Mouse (Mus musculus): ENCODE measurements at regions not wholly inside any gene's neighbourhood (a gene's known extent, or its start where the extent isn't known, plus 50 kb on each side); places are given as distances from the start of the nearest gene placed in this dataset.

GRCm38 (mm10) chr7:145048481-145048877, 108.8 kb upstream of the Ccnd1 start:
- TF ChIP-seq ELF1 (IDR thresholded peaks at IDR 0.05; ENCODE audit: low read depth, low read length) (no peak), TCF12 (IDR thresholded peaks at IDR 0.05; ENCODE audit: low read depth, low read length) (no peak), KAT2A (IDR thresholded peaks at IDR 0.05; ENCODE audit: insufficient replicate concordance, low read length) (no peak), ETS1 (conservative IDR thresholded peaks at IDR 0.05; ENCODE audit: low read depth, low read length) (no peak), USF1 (IDR thresholded peaks at IDR 0.05; ENCODE audit: low read depth, low read length) (no peak), IRF4 (IDR thresholded peaks at IDR 0.05; ENCODE audit: low read depth, low read length) (no peak), NRF1 (IDR thresholded peaks at IDR 0.05; ENCODE audit: low read depth, low read length) (no peak), EP300 (IDR thresholded peaks at IDR 0.05; ENCODE audit: low read length) (no peak), UBTF (IDR thresholded peaks at IDR 0.05; ENCODE audit: low read depth, low read length) (no peak), CHD2 (IDR thresholded peaks at IDR 0.05; ENCODE audit: low read length) (no peak), MXI1 (IDR thresholded peaks at IDR 0.05; ENCODE audit: low read depth, low read length) (no peak), MYC (IDR thresholded peaks at IDR 0.05; ENCODE audit: low read depth, low read length) (no peak), SMC3 (IDR thresholded peaks at IDR 0.05; ENCODE audit: low read depth, low read length) (no peak)
- dilution Hi-C loops (cut with MboI; ENCODE audit: extremely low pct_ligation_motif_present, extremely low pct_unique_long_range_greater_than_20kb, low sequenced_read_pairs) (no loop called here), in situ Hi-C loops (cut with MboI; ENCODE audit: low pct_ligation_motif_present, low pct_unique_long_range_greater_than_20kb, low sequenced_read_pairs) (no loop called here)
- no peak overlapping the region for H3K27ac ChIP-seq (ENCODE audit: insufficient read depth, low read depth)
- no peaks in the 10 kb centered on the region for H3K36me3 ChIP-seq (replicated peaks in 1 of 2; ENCODE audit: control insufficient read depth in 1 of 2, insufficient read depth in 1 of 2, low read length in 1 of 2)
- no peaks in the 10 kb centered on the region for H3K4me1 ChIP-seq (ENCODE audit: control insufficient read depth in 1 of 2, insufficient read depth in 2 of 2)
- H3K79me2 ChIP-seq (replicated peaks; ENCODE audit: control insufficient read depth, extremely low read depth, insufficient read depth, poor library complexity, severe bottlenecking): no peaks in the 10 kb centered on the region
- no peak for DNase-seq (ENCODE audit: extremely low read depth)
- H3K9me3 ChIP-seq (replicated peaks; ENCODE audit: low read length): no peaks in the 10 kb centered on the region
- H3K4me2 ChIP-seq (ENCODE audit: insufficient read depth, low read depth, poor library complexity, severe bottlenecking): no peak overlapping the region
- no peak overlapping the region for H3K4me3 ChIP-seq (replicated peaks in 1 of 3; ENCODE audit: low read depth in 2 of 3, low read length in 2 of 3, poor library complexity in 1 of 3)
- H3K9ac ChIP-seq (ENCODE audit: insufficient read depth, low read depth): no peak overlapping the region
- peaks cover 81% of the 10 kb centered on the region for H3K27me3 ChIP-seq (replicated peaks)

DNA sequence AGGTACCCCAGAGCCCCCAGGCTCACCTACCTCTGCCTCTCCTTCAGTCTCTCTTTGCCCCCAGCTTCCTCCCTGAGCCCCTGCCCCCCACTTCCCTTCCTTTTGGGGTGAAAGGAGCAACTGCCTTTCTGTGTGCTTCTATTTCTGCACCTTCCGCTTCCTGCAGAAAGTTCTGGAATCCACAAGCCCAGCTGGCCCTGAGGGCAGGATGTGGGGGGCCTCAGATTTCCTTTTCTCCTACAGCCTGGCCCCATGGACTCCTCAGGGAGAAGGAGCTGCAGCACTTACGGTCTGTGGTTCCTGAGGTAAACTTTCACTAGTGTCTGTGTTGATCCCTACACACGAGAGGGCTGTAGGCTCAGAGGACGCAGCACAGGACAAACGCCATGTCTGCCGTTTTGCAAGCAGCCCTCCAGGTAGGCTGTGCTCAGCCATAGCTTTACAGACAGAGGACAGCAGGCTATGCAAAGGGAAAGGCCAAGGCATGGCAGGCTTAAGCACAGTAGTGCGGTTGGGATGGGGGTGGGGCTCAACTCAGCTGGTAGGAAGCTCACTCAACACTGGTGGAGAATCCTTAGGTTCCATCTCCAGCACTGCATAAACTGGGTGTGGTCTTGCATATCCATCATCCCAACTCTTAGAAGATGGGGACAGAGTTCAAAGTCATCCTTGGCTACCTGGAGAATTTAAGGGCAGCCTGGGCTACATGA, 108.2 kb upstream of the Ccnd1 start:
- Histone ChIP-seq H3K27ac (ENCODE audit: insufficient read depth, low read depth) (no peak overlapping the region), H3K4me3 (replicated peaks in 1 of 3; ENCODE audit: low read depth in 2 of 3, low read length in 2 of 3, poor library complexity in 1 of 3) (no peak overlapping the region), H3K9ac (ENCODE audit: insufficient read depth, low read depth) (no peak overlapping the region), H3K79me2 (replicated peaks; ENCODE audit: control insufficient read depth, extremely low read depth, insufficient read depth, poor library complexity, severe bottlenecking) (no peaks in the 10 kb centered on the region), H3K27me3 (replicated peaks) (peaks cover 82% of the 10 kb centered on the region), H3K9me3 (replicated peaks; ENCODE audit: low read length) (no peaks in the 10 kb centered on the region), H3K4me1 (ENCODE audit: control insufficient read depth in 1 of 2, insufficient read depth in 2 of 2) (no peaks in the 10 kb centered on the region), H3K4me2 (ENCODE audit: insufficient read depth, low read depth, poor library complexity, severe bottlenecking) (no peak overlapping the region), H3K36me3 (replicated peaks in 1 of 2; ENCODE audit: control insufficient read depth in 1 of 2, insufficient read depth in 1 of 2, low read length in 1 of 2) (no peaks in the 10 kb centered on the region)
- in situ Hi-C loops (cut with MboI; ENCODE audit: low pct_ligation_motif_present, low pct_unique_long_range_greater_than_20kb, low sequenced_read_pairs): no loop called here
- dilution Hi-C loops (cut with MboI; ENCODE audit: extremely low pct_ligation_motif_present, extremely low pct_unique_long_range_greater_than_20kb, low sequenced_read_pairs): no loop called here
- no peak for TF ChIP-seq NELFE (IDR thresholded peaks at IDR 0.05; ENCODE audit: low read depth, low read length)
- no peak for TF ChIP-seq USF2 (conservative IDR thresholded peaks at IDR 0.05; ENCODE audit: low read depth, low read length)
- no peak for TF ChIP-seq MAX (IDR thresholded peaks at IDR 0.05; ENCODE audit: low read length)
- no peak for TF ChIP-seq ZKSCAN1 (IDR thresholded peaks at IDR 0.05; ENCODE audit: borderline replicate concordance, low read depth, low read length)
- no peak for TF ChIP-seq RAD21 (IDR thresholded peaks at IDR 0.05; ENCODE audit: low read depth, low read length)
- TF ChIP-seq IRF4 (IDR thresholded peaks at IDR 0.05; ENCODE audit: low read depth, low read length): no peak
- TF ChIP-seq MXI1 (IDR thresholded peaks at IDR 0.05; ENCODE audit: low read depth, low read length): no peak
- TF ChIP-seq MYC (IDR thresholded peaks at IDR 0.05; ENCODE audit: low read depth, low read length): no peak
- no peak for TF ChIP-seq MEF2A (IDR thresholded peaks at IDR 0.05; ENCODE audit: borderline replicate concordance, low read depth, low read length)
- TF ChIP-seq GABPA (IDR thresholded peaks at IDR 0.05; ENCODE audit: insufficient replicate concordance, low read depth, low read length): no peak
- TF ChIP-seq UBTF (IDR thresholded peaks at IDR 0.05; ENCODE audit: low read depth, low read length): no peak
- no peak for TF ChIP-seq PAX5 (IDR thresholded peaks at IDR 0.05; ENCODE audit: low read length)
- TF ChIP-seq CHD2 (IDR thresholded peaks at IDR 0.05; ENCODE audit: low read length): no peak
- no peak for TF ChIP-seq CHD1 (IDR thresholded peaks at IDR 0.05; ENCODE audit: low read depth, low read length)
- TF ChIP-seq POLR2AphosphoS2 (IDR thresholded peaks at IDR 0.05; ENCODE audit: low read depth, low read length): no peak
- TF ChIP-seq ZMIZ1 (IDR thresholded peaks at IDR 0.05; ENCODE audit: low read depth, low read length): no peak
- TF ChIP-seq BHLHE40 (IDR thresholded peaks at IDR 0.05; ENCODE audit: low read depth, low read length): no peak
- TF ChIP-seq EP300 (IDR thresholded peaks at IDR 0.05; ENCODE audit: low read length): no peak
- TF ChIP-seq POLR2A (IDR thresholded peaks at IDR 0.05; ENCODE audit: low read depth, low read length): no peak
- DNase-seq (ENCODE audit: extremely low read depth): no peak
